Mouse (Mus musculus) limb, embryonic 14.5 days (tissue): ENCODE measurements around the gene Slc1a3. TPM values are rescaled to one million over a fixed set of nuclear protein-coding genes. Genes with fewer than 3 reads are reported as not detected.

ENCODE experiments used
- ATAC-seq: fragments of 200-750 bp; cut with Nextera tagmentation; 2 replicates; pipeline ENCODE4 v1.8.0; 2017; ENCODE audit warnings: low read depth, moderate number of reproducible peaks, moderate TSS enrichment; ENCODE audit not compliant: low FRiP score
- DNase-seq: peaks from one replicate; pipeline ENCODE4 v3.0.0-alpha.2; 2015; ENCODE audit warnings: low spot score
- H3K27ac ChIP-seq: fragments of 300-500 bp; sonication (generic); replicated peaks from 2 replicates; pipeline ENCODE4 v1.5.1; 2014; ENCODE audit warnings: low read depth, mild to moderate bottlenecking, low read length, moderate library complexity, mixed read lengths
- H3K27me3 ChIP-seq: fragments of 300-500 bp; sonication (generic); 2 replicates; pipeline ENCODE4 v1.6.1; 2014; ENCODE audit warnings: low read length, mixed read lengths; ENCODE audit not compliant: control insufficient read depth, insufficient read depth
- H3K36me3 ChIP-seq: fragments of 300-500 bp; sonication (generic); 2 replicates; pipeline ENCODE4 v1.6.1; 2014; ENCODE audit warnings: mild to moderate bottlenecking, low read length, moderate library complexity, mixed read lengths; ENCODE audit not compliant: control insufficient read depth, insufficient read depth
- H3K4me1 ChIP-seq: fragments of 300-500 bp; sonication (generic); 2 replicates; pipeline ENCODE4 v1.6.1; 2014; ENCODE audit warnings: antibody characterized with exemption, low read length, mixed read lengths; ENCODE audit not compliant: control insufficient read depth, insufficient read depth
- H3K4me2 ChIP-seq: fragments of 300-500 bp; sonication (generic); replicated peaks from 2 replicates; pipeline ENCODE4 v1.6.1; 2014; ENCODE audit warnings: low read depth, mild to moderate bottlenecking, low read length, moderate library complexity; ENCODE audit not compliant: severe bottlenecking
- H3K4me3 ChIP-seq: fragments of 300-500 bp; sonication (generic); replicated peaks from 2 replicates; pipeline ENCODE4 v1.5.1; 2014; ENCODE audit warnings: low read length
- H3K9ac ChIP-seq: fragments of 300-500 bp; sonication (generic); 2 replicates; pipeline ENCODE4 v1.6.1; 2014; ENCODE audit warnings: mild to moderate bottlenecking, low read depth, low read length, moderate library complexity; ENCODE audit not compliant: severe bottlenecking
- H3K9me3 ChIP-seq: fragments of 300-500 bp; sonication (generic); 2 replicates; pipeline ENCODE4 v1.6.1; 2016; ENCODE audit warnings: low read length; ENCODE audit not compliant: control insufficient read depth
- POLR2A ChIP-seq: fragments of 200-500 bp; IDR thresholded peaks from 2 replicates; pipeline ENCODE4 v1.8.0; 2012; ENCODE audit warnings: inconsistent platforms, mild to moderate bottlenecking, moderate library complexity, borderline replicate concordance; ENCODE audit not compliant: insufficient read depth, insufficient read length; ENCODE audit errors: extremely low read depth
- WGBS: fragments of 180-500 bp; shearing (Covaris S2); extraction: QIAGEN DNeasy Blood & Tissue Kit; methylation state at CpG from one replicate; pipeline ENCODE4 v1.1.7; 2014; 5-methylcytosine and 5-hydroxymethylcytosine counted together
- polyA plus RNA-seq, 2 experiments: library from polyadenylated mRNA; depleted of rRNA in 1 of 2; stranded (reverse) in 1 of 2; unstranded in 1 of 2; fragments of >200 nt; fragmentation: Nextera tagmentation in 1 of 2; extraction: Ambion mirVana in 1 of 2; gene quantifications; 2 replicates each; pipeline versions ENCODE4 v1.2.1 to v1.2.3; 2012 to 2014

Gene Slc1a3
- polyA plus RNA-seq, 2 experiments: 20.9 to 26.8 TPM

DNA sequence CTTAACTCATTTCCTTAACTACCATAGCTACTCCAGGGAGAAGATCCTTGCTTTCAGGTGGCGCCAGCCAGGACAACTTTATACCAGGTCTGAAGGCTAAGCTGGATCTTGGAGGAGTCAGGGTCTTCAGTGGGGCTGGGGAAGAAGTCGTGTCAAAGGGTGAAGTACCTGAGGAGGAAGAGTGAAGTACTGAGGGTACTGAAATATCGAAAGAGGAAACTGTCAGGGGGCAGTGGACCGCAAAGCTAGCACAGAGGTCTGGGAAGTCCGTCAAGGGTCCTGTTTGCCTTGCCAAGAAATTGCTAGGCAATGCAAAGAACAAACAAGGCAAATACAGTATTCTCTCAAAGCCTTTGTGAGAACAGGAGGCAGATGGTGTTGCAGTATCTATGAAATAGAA is 29.6 kb downstream of the Slc1a3 start:
- no peak overlapping the region for H3K27ac ChIP-seq
- ATAC-seq: no peak
- WGBS: 93% methylated on average over 5 of the region's 5 CpGs

DNA sequence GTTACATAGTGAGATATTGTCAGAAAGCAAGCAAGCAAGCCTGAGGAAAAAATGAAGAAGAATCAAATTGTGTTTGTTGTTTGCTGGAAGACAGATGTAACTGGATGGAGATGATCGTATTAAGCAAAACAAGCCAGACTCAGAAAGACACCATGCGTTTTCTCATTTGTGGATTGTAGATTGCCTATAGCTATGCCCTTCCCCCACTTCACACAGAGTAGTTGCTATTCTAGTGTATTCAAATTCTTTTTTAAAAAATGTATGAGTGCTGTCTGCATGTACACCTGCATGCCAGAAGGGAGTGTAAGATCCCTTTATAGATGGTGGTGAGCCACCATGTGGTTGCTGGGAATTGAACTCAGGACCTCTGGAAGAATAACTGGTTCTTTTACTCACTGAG is 33.6 kb downstream of the Slc1a3 start:
- no peak overlapping the region for H3K4me2 ChIP-seq
- DNase-seq (no peak), ATAC-seq (no peak)
- H3K4me3 ChIP-seq: no peak overlapping the region
- H3K27ac ChIP-seq: no peak overlapping the region
- no peak overlapping the region for H3K9ac ChIP-seq
- H3K9me3 ChIP-seq: no peaks in the 10 kb centered on the region
- H3K36me3 ChIP-seq: no peaks in the 10 kb centered on the region
- H3K4me1 ChIP-seq: no peaks in the 10 kb centered on the region
- TF ChIP-seq POLR2A: no peak
- no peaks in the 10 kb centered on the region for H3K27me3 ChIP-seq
- 84% methylated on average over 2 of the region's 2 CpGs for WGBS

More for the DNA sequence above, 29.6 kb downstream of the Slc1a3 start:
- Histone ChIP-seq H3K4me3 (no peak overlapping the region), H3K9me3 (no peaks in the 10 kb centered on the region), H3K4me2 (no peak overlapping the region), H3K4me1 (no peaks in the 10 kb centered on the region), H3K9ac (no peak overlapping the region), H3K36me3 (no peaks in the 10 kb centered on the region), H3K27me3 (no peaks in the 10 kb centered on the region)
- no peak for DNase-seq
- TF ChIP-seq POLR2A: no peak

DNA sequence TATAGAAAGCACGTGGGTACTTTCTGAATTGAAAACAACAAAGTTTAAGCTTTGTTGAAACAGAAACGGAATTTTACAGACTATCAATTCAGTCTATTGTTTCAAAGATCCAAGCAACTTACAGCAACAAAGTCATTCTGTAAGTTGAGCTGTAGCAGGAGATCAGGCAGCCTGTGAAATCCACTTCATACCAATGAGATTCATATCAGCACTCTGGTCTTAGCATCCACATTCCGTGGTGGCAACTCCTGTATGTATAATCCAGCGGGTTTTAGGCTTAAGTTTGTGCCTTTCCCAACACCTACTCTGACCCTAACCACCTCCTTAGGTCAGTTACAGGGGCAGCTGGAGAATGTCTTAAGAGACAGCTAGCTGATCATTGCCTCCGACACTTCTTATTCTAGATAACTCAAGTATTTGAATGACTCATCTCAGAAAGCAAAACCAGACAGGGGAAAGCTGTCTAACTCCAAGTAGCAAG is 34.3 kb downstream of the Slc1a3 start:
- no peak overlapping the region for H3K4me2 ChIP-seq
- H3K36me3 ChIP-seq: no peaks in the 10 kb centered on the region
- no peak overlapping the region for H3K9ac ChIP-seq
- no peaks in the 10 kb centered on the region for H3K27me3 ChIP-seq
- H3K27ac ChIP-seq: no peak overlapping the region
- no peaks in the 10 kb centered on the region for H3K4me1 ChIP-seq
- WGBS: 45% methylated on average over 5 of the region's 5 CpGs
- ATAC-seq (no peak), DNase-seq (no peak)
- no peak for TF ChIP-seq POLR2A
- no peaks in the 10 kb centered on the region for H3K9me3 ChIP-seq
- no peak overlapping the region for H3K4me3 ChIP-seq

DNA sequence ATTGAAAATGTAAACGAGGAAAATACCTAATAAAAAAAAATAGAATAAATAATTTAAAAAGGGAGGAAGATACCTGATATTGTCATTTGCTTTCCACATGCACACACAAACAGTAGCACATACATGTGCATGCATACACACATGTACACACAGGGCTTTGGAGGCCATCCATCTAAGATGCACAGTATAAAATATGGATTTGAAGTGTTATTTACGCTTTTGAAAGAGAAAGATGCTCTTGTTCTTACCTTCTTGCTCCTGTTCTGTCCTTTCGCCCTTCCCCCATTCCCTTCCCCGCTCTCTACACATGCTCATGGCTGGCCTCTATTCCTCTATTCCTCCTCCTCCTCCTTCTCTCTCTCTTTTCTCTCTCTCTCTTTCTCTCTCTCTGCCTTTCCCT is 34.9 kb downstream of the Slc1a3 start:
- no peaks in the 10 kb centered on the region for H3K27me3 ChIP-seq
- no peak for TF ChIP-seq POLR2A
- no peak for DNase-seq
- ATAC-seq: no peak
- no peak overlapping the region for H3K9ac ChIP-seq
- H3K4me1 ChIP-seq: no peaks in the 10 kb centered on the region
- 89% methylated on average over 4 of the region's 4 CpGs for WGBS
- H3K9me3 ChIP-seq: no peaks in the 10 kb centered on the region
- H3K4me3 ChIP-seq: no peak overlapping the region
- no peak overlapping the region for H3K4me2 ChIP-seq
- no peak overlapping the region for H3K27ac ChIP-seq
- H3K36me3 ChIP-seq: no peaks in the 10 kb centered on the region

DNA sequence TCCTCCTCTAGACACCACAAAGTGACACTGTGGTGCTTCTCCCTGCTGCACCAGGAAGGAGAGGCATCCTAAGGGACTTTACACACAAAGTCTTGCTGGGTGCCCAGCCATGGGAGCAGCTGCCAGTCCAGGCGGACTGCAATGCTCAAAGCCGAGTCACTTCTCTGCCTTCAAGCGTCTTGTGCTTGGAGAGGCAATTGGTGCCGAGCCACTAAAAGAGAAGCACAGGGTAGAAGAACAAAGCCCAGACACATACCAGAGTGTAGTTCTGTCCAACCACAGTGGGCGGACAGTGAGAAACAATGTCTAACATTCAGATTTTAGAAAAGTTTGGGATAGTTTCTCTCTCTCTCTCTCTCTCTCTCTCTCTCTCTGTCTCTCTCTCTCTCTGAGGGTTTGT is 38.0 kb downstream of the Slc1a3 start:
- no peak for DNase-seq
- Histone ChIP-seq H3K36me3 (no peaks in the 10 kb centered on the region), H3K27ac (no peak overlapping the region), H3K4me1 (no peaks in the 10 kb centered on the region), H3K9ac (no peak overlapping the region), H3K9me3 (no peaks in the 10 kb centered on the region), H3K4me2 (no peak overlapping the region), H3K27me3 (no peaks in the 10 kb centered on the region), H3K4me3 (no peak overlapping the region)
- 80% methylated on average over 5 of the region's 5 CpGs for WGBS
- TF ChIP-seq POLR2A: no peak
- no peak for ATAC-seq
